Mouse (Mus musculus): ENCODE measurements at regions not wholly inside any gene's neighbourhood (a gene's known extent, or its start where the extent isn't known, plus 50 kb on each side); places are given as distances from the start of the nearest gene placed in this dataset.

DNA sequence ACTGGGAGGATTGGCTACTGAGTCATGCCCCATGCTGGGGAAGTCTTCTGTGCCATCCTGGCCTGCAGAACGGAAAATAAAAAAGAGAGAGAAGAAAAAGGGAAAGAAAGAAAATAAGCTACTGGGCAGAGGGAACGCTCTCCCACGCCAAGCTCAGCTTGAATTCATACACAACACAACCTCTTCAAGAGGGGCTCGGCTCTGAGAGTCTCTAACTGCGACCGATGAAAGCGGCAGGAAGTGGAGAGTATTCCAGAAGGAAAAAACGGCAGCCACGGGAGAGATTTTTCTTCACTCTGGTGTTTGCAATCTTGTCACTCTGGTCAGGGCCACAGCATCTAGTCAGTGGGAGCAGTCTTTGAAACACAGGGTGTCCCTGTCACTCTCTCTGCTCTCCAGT, 358.6 kb downstream of the Sox9 start:
- no peak for TF ChIP-seq CTCF (IDR thresholded peaks at IDR 0.05; ENCODE audit: borderline replicate concordance, insufficient read depth, low read length)
- TF ChIP-seq POLR2A (IDR thresholded peaks at IDR 0.05; ENCODE audit: low read depth, low read length), result no peak

All from embryonic fibroblast, embryonic 13.5 days (primary cell).